Mouse (Mus musculus) A20 (cell line): ENCODE data around the gene Acad11.

Experiments used
- DNase-seq: peaks from one replicate; pipeline ENCODE4 v3.0.0-alpha.2; 2011; ENCODE audit warnings: low read depth, low spot score

The Acad11 gene

GRCm38 (mm10) chr9:104146683-104147082 lies 83.5 kb downstream of the Acad11 start:
- no peak for DNase-seq

- no peak for DNase-seq
Observed at GRCm38 (mm10) chr9:104148969-104149368, 85.8 kb downstream of the Acad11 start.

- DNase-seq, result no peak
Observed at GRCm38 (mm10) chr9:104152121-104152520, 88.9 kb downstream of the Acad11 start.

GRCm38 (mm10) chr9:104155100-104155715 lies 92.0 kb downstream of the Acad11 start:
- no peak for DNase-seq

DNA sequence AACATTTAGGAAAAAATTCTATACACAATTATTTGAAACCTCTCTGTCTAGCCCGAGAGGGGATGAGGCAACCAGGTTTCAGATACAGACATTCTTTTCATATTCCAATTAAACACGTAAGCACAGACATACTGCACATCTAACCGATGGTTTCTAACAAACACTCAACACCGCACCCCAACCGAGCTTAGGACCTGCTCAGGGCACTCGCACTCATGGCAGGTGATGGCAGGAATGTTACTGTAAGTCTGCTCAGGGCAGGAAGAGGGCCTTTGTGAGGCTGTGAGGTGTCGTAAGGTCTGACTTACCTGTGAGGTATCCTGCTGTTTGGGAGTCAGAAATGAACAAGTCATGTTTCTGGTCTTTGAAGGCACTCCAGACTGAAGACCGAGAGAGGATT lies 93.3 kb downstream of the Acad11 start:
- no peak for DNase-seq

DNA sequence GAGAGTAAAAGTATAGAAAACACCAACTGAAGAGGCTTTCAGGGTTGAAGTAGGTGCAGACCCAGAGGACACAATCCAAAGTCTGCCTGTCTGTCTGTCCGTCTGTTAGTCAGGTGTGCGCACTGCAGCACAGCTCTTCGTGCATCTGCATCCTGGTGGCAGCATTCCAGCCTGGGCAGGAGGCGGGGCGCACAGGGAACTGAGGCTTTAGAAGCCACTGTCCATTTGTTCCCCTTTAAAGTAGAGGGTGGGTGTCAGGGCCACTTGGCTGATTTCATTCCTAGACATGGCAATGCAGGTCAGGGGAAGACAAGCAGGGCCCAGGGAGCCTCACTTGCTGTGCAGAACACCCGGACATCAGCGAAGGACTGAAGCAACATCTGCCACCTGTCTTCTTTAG lies 94.1 kb downstream of the Acad11 start:
- DNase-seq, result no peak

GRCm38 (mm10) chr9:104161117-104161516 lies 97.9 kb downstream of the Acad11 start:
- no peak for DNase-seq

DNA sequence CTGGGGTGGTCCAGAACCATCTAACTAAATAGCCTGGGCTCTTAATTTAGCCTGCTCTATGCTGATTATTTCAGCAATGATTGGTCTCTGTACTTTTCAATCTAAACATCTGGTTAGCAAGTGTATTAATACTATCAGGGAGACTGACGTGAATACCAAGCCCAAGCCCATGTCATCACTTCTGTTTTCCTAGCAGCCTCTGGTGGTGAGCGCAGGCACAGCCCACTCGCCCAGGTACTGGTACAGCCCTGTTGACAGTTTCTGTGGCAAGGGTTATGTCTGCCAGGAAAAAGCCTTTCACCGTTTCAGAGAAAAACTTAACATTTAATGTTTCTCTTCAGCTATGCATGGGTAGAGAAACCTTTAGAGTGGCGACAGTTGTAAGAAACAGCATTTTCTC lies 101.0 kb downstream of the Acad11 start:
- peak; percentile 10 for DNase-seq

DNA sequence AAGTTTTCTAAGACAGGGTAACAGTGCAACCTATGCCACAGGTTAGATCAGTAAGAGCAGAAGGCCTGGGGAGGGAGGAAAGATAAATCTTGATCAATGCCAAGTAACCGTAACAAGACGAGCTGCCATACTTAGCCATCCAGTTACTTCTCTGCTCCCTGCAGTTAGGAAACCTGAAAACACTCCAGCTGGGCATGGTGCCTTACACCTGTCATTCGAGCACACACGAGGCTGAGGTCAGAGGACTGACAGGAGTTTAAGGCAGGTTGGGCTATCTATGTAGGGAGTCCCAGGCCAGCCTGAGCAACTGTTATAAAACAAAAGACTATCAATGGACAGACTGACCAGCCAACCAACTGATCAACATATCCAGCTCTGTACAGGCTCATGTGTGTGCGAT lies 102.7 kb downstream of the Acad11 start:
- DNase-seq, result no peak

DNA sequence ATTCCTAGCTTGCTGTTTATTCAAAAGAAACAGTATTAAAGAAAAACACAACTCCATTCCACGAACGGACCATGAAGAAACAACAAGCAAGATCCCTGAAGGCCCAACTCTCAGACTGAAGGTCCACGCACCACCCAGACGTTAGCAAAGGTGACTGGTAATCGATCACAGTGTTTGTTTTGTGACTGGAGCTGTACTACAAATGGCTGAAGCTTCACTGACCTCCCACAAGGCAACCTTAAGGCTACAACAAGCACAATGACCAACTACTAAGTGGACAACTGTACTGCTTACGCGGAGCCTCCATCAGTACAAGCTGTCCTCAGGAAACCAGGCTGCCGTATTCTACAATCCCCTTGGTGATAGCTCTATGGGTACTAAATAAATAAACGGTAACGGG lies 106.8 kb downstream of the Acad11 start:
- no peak for DNase-seq

DNA sequence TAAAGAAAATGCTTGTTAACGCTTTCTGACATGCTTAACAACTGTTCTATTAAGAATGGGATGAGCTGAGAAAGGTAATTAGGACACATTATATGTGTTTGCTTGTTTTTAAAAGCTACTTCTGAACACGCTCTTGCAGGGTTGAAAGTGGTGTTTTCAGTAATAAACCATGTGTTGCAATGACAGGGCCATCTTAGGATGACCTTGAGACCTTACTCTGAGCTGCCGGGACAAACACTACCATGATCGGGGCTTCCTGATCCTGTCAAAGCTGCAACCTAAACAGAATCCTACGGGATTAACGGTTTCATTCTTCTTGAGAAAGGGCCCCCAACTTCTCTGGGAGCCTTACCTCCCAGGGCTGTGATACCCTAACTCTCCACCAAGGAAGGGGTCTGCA lies 108.5 kb downstream of the Acad11 start:
- DNase-seq, result no peak

DNA sequence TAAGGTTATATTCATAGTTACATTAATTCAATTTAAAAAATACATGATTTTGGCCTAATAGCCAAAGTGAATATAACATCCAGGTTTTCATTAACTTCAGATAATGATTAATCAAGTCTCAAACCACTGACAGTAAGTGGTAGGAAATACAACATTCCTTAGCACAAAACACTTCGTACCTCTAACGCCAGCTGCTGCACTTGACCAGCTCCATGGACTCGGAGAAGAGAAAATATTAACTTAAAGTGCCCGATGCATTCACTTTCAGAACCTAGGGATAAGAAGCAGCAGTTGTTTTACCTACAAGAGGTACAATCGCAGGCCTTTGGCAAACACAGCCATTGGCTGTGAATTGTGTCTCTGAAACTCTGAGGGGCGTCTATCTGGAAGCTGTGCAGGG lies 109.2 kb downstream of the Acad11 start:
- DNase-seq, result no peak
